Mouse (Mus musculus): Measurements from ENCODE around the gene Sec24b. TPM values are rescaled to one million over a fixed set of nuclear protein-coding genes. Genes with fewer than 3 reads are reported as not detected.
A peak's percentile ranks its signal among the peaks of the same experiment; 100 is the strongest.

Gene Sec24b
- polyA plus RNA-seq (2015; fragmentation: Nextera tagmentation; extraction: Ambion mirVana), result 31.0 and 32.9 TPM in 2 replicates

DNA sequence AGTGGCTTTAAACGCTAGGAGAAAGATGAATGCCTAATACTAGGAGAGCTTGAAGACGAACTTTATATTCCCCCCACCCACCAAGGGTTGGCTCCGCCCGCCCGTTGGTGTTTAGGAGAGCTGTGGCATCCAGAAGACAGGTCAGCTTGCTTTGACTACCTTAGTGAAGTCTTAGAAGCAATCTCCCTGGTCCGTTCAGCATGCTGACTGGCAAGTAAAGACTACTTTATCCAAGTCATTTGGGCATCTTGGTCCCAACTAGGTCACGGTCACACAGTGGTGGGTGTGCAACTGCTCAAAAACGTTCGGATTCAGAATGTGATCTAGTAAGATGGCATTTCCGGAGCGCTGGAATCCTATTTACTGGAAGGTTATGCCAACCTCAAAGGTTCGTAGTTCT lies at the start of gene Sec24b:
Gene Sec24b, minus strand, starts transcription at position 273 of the 400 bp plus-strand sequence.
- H3K9ac ChIP-seq (ENCODE audit: low read depth, low read length), result peak within 1 kb of the TSS; percentile 93
- no peaks in the 10 kb centered on the region for H3K27me3 ChIP-seq (ENCODE audit: control insufficient read depth, insufficient read depth, low read depth, low read length)
- peak; percentile 22; the same call in 1 of the 2 replicates for ATAC-seq
- H3K4me3 ChIP-seq (ENCODE audit: low read depth, low read length), result peak within 1 kb of the TSS; percentile 73
- H3K9me3 ChIP-seq (replicated peaks; ENCODE audit: control insufficient read depth, low read length, poor library complexity, severe bottlenecking), result no peaks in the 10 kb centered on the region
- H3K27ac ChIP-seq (ENCODE audit: low read length), result peak within 1 kb of the TSS; percentile 93
- peaks cover 34% of the 10 kb centered on the region for H3K4me1 ChIP-seq (ENCODE audit: control insufficient read depth, insufficient read depth, low read length)
- 12% methylated on average over 12 of the region's 12 CpGs for WGBS
- no peaks in the 10 kb centered on the region for H3K36me3 ChIP-seq (ENCODE audit: control insufficient read depth, insufficient read depth, low read length)
- peak within 1 kb of the TSS; percentile 80 for H3K4me2 ChIP-seq (ENCODE audit: low read length)

DNA sequence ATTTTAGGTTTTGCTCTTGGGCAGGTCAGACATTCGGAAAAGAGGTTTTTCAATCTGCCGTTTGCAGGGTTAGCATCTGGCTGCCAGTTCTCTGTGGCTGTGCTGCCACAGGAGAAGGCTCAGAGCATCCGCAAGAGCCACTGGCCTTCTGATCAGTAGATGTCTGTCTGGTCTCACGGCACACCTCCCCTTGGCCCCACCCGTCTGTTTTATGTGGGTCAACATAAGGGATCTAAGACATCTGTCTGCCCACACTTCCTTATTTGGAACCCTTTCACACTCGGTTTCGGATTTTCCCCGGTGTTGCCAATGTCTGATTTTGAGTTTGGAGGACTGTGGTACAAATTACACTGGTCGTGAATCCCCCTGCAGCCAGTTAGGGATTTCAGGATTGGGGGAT lies 43.1 kb upstream of the Sec24b start:
- Histone ChIP-seq H3K27ac (ENCODE audit: low read length) (no peak overlapping the region), H3K36me3 (ENCODE audit: control insufficient read depth, insufficient read depth, low read length) (no peaks in the 10 kb centered on the region), H3K4me2 (ENCODE audit: low read length) (no peak overlapping the region), H3K9me3 (replicated peaks; ENCODE audit: control insufficient read depth, low read length, poor library complexity, severe bottlenecking) (no peaks in the 10 kb centered on the region), H3K27me3 (ENCODE audit: control insufficient read depth, insufficient read depth, low read depth, low read length) (no peaks in the 10 kb centered on the region), H3K4me1 (ENCODE audit: control insufficient read depth, insufficient read depth, low read length) (no peaks in the 10 kb centered on the region), H3K4me3 (ENCODE audit: low read depth, low read length) (no peak overlapping the region), H3K9ac (ENCODE audit: low read depth, low read length) (no peak overlapping the region)
- 89% methylated on average over 9 of the region's 9 CpGs for WGBS
- no peak for ATAC-seq

DNA sequence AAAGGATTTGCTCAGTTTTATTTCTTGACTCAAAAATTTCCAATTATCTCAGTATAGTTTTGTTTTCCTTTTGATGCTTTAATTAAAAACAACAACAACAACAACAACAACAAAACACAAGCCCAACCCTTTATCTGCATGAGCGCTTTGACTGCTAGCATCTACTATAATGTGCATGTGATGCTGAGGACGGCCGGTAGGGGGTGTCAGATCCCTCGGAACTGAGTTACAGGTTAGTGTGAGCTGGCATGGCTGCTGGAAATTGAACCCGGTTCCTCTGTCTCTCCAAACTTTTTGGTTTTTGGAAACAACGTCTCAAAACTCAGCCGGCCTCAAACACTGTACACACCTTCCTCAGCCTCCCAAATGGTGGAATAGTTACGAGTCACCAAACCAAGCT lies 42.1 kb upstream of the Sec24b start:
- WGBS, result 77% methylated on average over 8 of the region's 8 CpGs
- Histone ChIP-seq H3K27ac (ENCODE audit: low read length) (no peak overlapping the region), H3K36me3 (ENCODE audit: control insufficient read depth, insufficient read depth, low read length) (no peaks in the 10 kb centered on the region), H3K9ac (ENCODE audit: low read depth, low read length) (no peak overlapping the region), H3K4me1 (ENCODE audit: control insufficient read depth, insufficient read depth, low read length) (no peaks in the 10 kb centered on the region), H3K4me3 (ENCODE audit: low read depth, low read length) (no peak overlapping the region), H3K4me2 (ENCODE audit: low read length) (no peak overlapping the region), H3K27me3 (ENCODE audit: control insufficient read depth, insufficient read depth, low read depth, low read length) (no peaks in the 10 kb centered on the region), H3K9me3 (replicated peaks; ENCODE audit: control insufficient read depth, low read length, poor library complexity, severe bottlenecking) (no peaks in the 10 kb centered on the region)
- no peak for ATAC-seq

DNA sequence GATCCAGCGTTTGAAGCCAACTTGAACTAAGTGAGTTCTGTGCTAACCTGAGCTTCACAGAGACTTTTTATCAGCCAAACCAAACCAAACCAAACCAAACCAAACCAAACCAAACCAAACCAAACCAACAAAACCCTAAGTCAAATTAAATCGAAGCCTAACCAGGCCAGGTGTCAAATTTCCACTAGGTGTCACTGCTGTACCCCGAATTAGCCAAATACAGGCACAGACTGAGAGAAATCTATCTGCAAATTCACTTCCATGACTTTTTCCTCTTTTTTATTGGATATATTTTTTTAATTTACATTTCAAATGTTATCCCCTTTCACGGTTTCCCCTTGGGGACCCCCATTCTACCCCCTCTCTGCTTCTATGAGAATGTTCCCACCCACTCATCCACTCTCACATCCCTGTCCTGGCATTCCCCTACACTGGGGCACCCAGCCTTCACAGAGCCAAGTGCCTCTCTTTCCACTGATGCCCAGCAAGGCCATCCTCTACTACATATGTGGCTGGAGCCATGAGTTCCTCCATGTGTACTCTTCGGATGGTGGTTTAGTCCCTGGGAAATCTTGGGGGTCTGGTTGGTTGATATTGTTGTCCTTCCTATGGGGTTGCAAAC lies 33.9 kb upstream of the Sec24b start:
- Histone ChIP-seq H3K4me2 (ENCODE audit: low read length) (no peak overlapping the region), H3K27me3 (ENCODE audit: control insufficient read depth, insufficient read depth, low read depth, low read length) (no peaks in the 10 kb centered on the region), H3K9me3 (replicated peaks; ENCODE audit: control insufficient read depth, low read length, poor library complexity, severe bottlenecking) (no peaks in the 10 kb centered on the region), H3K9ac (ENCODE audit: low read depth, low read length) (no peak overlapping the region), H3K27ac (ENCODE audit: low read length) (no peak overlapping the region), H3K4me1 (ENCODE audit: control insufficient read depth, insufficient read depth, low read length) (no peaks in the 10 kb centered on the region), H3K4me3 (ENCODE audit: low read depth, low read length) (no peak overlapping the region), H3K36me3 (ENCODE audit: control insufficient read depth, insufficient read depth, low read length) (no peaks in the 10 kb centered on the region)
- WGBS, result 46% methylated on average over 5 of the region's 5 CpGs
- ATAC-seq, result peak; percentile 79

DNA sequence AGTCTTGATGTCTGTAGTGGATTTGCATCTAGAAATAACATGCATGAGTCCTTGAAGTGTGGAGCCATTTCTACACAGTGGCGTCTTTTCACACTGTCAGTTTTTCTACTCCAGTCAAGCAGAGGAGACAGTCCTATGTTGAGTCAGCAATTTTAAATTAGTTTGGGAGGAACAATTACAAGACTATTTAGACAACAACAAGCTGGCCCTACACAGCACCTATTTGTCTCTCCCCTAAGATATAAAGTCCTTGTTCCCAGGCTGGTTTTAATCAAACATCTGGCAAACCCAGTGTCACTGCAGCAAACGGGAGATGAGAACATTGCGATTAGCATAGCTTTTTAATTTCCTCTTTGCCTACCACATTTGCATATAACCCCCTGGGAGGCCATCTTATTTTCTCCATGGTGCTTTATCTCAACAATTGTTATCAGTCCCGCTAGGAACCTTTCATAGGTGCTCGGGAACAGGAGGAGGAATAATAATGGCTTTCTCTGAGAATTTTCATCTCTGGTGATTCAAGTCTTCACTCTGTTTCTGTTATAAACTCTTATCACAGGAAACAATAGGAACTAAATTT lies 32.9 kb upstream of the Sec24b start:
- no peak overlapping the region for H3K9ac ChIP-seq (ENCODE audit: low read depth, low read length)

DNA sequence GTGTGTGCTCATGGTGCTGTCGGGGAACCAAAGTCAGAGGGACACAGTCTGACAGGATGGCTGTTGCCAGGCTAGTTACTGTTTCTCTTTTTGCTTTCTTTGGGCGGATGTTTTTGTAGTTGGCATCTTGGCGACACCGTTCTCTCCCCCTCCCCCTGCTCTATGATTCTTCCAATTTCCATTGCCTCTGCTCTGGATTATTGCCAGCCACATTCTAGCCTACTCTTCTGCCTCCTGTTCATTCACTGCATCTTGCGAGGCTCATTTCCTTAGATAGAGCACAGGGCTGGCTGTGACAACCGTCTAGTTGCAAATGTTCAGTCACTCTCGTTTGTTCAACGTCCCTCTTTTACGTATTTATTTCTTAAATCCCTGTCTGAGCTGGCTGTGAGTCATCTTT lies 29.1 kb upstream of the Sec24b start:
- H3K27ac ChIP-seq (ENCODE audit: low read length), result no peak overlapping the region
- H3K4me1 ChIP-seq (ENCODE audit: control insufficient read depth, insufficient read depth, low read length), result no peaks in the 10 kb centered on the region
- H3K27me3 ChIP-seq (ENCODE audit: control insufficient read depth, insufficient read depth, low read depth, low read length), result no peaks in the 10 kb centered on the region
- H3K9me3 ChIP-seq (replicated peaks; ENCODE audit: control insufficient read depth, low read length, poor library complexity, severe bottlenecking), result no peaks in the 10 kb centered on the region
- no peaks in the 10 kb centered on the region for H3K36me3 ChIP-seq (ENCODE audit: control insufficient read depth, insufficient read depth, low read length)
- H3K4me2 ChIP-seq (ENCODE audit: low read length), result no peak overlapping the region
- no peak overlapping the region for H3K9ac ChIP-seq (ENCODE audit: low read depth, low read length)
- ATAC-seq, result no peak
- WGBS, result 67% methylated on average over 9 of the region's 9 CpGs
- no peak overlapping the region for H3K4me3 ChIP-seq (ENCODE audit: low read depth, low read length)

More for the DNA sequence above, 32.9 kb upstream of the Sec24b start:
- no peaks in the 10 kb centered on the region for H3K27me3 ChIP-seq (ENCODE audit: control insufficient read depth, insufficient read depth, low read depth, low read length)
- no peak overlapping the region for H3K4me2 ChIP-seq (ENCODE audit: low read length)
- 41% methylated on average over 5 of the region's 5 CpGs for WGBS
- no peaks in the 10 kb centered on the region for H3K4me1 ChIP-seq (ENCODE audit: control insufficient read depth, insufficient read depth, low read length)
- H3K9me3 ChIP-seq (replicated peaks; ENCODE audit: control insufficient read depth, low read length, poor library complexity, severe bottlenecking), result no peaks in the 10 kb centered on the region
- H3K4me3 ChIP-seq (ENCODE audit: low read depth, low read length), result no peak overlapping the region
- no peak for ATAC-seq
- H3K36me3 ChIP-seq (ENCODE audit: control insufficient read depth, insufficient read depth, low read length), result no peaks in the 10 kb centered on the region
- no peak overlapping the region for H3K27ac ChIP-seq (ENCODE audit: low read length)

DNA sequence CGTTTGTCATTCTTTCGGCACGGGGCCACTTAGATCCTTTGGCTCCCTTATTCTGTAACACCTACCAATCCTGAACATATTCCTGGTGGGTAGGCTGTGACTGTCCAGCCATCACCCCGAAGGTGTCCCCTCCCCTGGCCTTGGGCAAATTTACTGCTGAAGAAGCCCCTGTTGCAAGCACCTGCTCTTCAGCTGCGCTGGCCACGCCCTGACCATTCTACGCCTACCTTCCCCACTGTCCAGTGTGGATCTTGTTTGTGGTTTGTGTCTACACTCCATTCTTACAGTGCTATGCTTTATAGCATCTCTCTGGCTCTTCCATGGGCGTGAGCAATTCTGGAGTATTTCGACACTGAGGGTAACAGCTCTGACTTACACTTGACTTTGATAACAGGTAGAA lies 27.3 kb upstream of the Sec24b start:
- Histone ChIP-seq H3K27ac (ENCODE audit: low read length) (no peak overlapping the region), H3K4me2 (ENCODE audit: low read length) (no peak overlapping the region), H3K27me3 (ENCODE audit: control insufficient read depth, insufficient read depth, low read depth, low read length) (no peaks in the 10 kb centered on the region), H3K9ac (ENCODE audit: low read depth, low read length) (no peak overlapping the region), H3K4me3 (ENCODE audit: low read depth, low read length) (no peak overlapping the region), H3K36me3 (ENCODE audit: control insufficient read depth, insufficient read depth, low read length) (no peaks in the 10 kb centered on the region), H3K4me1 (ENCODE audit: control insufficient read depth, insufficient read depth, low read length) (no peaks in the 10 kb centered on the region), H3K9me3 (replicated peaks; ENCODE audit: control insufficient read depth, low read length, poor library complexity, severe bottlenecking) (no peaks in the 10 kb centered on the region; the same call in 1 of the 2 replicates)
- WGBS, result 94% methylated on average over 9 of the region's 9 CpGs
- no peak for ATAC-seq

DNA sequence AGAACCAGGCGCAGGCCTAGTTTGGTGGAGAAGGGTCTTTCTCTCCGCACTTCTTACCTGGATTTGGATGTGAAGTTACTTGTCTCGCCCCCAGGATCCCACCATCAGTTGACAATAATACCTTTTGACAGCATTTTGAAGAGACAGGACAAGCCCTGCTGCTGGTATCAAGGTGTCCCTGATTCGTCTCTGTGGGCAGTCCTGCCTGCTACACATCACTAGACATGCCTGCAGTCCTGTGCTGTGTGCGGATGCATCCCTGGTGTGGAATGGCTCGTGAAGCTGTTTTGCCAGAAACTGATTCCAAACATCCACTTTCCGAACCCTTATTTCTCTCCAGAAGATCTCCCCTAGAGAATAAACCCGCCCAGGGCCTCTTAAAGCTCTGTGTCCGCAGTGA lies 26.1 kb upstream of the Sec24b start:
- no peaks in the 10 kb centered on the region for H3K4me1 ChIP-seq (ENCODE audit: control insufficient read depth, insufficient read depth, low read length)
- no peaks in the 10 kb centered on the region; the same call in 1 of the 2 replicates for H3K9me3 ChIP-seq (replicated peaks; ENCODE audit: control insufficient read depth, low read length, poor library complexity, severe bottlenecking)
- 81% methylated on average over 9 of the region's 9 CpGs for WGBS
- no peak for ATAC-seq
- no peak overlapping the region for H3K27ac ChIP-seq (ENCODE audit: low read length)
- no peak overlapping the region for H3K4me2 ChIP-seq (ENCODE audit: low read length)
- H3K9ac ChIP-seq (ENCODE audit: low read depth, low read length), result no peak overlapping the region
- H3K27me3 ChIP-seq (ENCODE audit: control insufficient read depth, insufficient read depth, low read depth, low read length), result no peaks in the 10 kb centered on the region
- no peak overlapping the region for H3K4me3 ChIP-seq (ENCODE audit: low read depth, low read length)
- no peaks in the 10 kb centered on the region for H3K36me3 ChIP-seq (ENCODE audit: control insufficient read depth, insufficient read depth, low read length)

DNA sequence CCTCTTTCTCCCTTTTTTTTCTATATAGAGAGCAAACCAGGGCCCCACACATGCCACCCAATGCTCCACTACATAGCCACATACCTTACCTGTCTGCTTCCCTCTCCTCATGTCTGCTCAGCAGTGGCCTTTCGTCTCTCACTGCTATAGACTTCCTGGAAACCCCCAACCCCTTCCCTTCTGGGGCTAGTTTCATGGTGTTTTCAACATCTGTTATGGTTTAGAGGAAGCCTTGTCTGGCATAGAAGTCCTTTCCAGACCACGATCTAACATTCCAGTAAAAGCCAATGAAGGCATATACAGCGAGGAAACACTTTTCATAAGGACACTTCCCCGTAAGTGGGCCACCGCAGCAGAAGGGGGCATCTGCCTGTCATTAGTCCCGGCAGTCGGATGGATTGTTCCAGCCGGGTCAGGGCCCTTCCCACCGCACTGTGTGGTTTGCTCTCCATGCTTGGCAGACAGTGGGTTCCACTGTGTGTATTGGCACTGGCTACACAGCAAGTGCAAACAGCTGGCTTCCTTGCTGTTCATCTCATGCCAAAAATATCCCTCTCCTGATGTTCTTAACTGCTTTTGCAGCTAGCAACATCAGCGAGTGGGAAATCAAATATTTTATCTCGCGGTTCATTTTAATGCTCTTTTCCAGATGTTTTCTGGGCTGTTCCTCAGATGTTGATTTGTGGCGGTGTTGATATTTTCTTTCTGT lies 25.2 kb upstream of the Sec24b start:
- 80% methylated on average over 13 of the region's 13 CpGs for WGBS
- H3K9ac ChIP-seq (ENCODE audit: low read depth, low read length), result no peak overlapping the region

More for the DNA sequence above, 25.2 kb upstream of the Sec24b start:
- Histone ChIP-seq H3K4me3 (ENCODE audit: low read depth, low read length) (no peak overlapping the region), H3K4me1 (ENCODE audit: control insufficient read depth, insufficient read depth, low read length) (no peaks in the 10 kb centered on the region), H3K36me3 (ENCODE audit: control insufficient read depth, insufficient read depth, low read length) (no peaks in the 10 kb centered on the region), H3K4me2 (ENCODE audit: low read length) (no peak overlapping the region), H3K27ac (ENCODE audit: low read length) (no peak overlapping the region), H3K27me3 (ENCODE audit: control insufficient read depth, insufficient read depth, low read depth, low read length) (no peaks in the 10 kb centered on the region), H3K9me3 (replicated peaks; ENCODE audit: control insufficient read depth, low read length, poor library complexity, severe bottlenecking) (no peaks in the 10 kb centered on the region; the same call in 1 of the 2 replicates)
- no peak for ATAC-seq

Measured in midbrain, embryonic 16.5 days (tissue).